Mouse (Mus musculus) lung, postnatal 0 days (tissue): ENCODE measurements around the gene Ssbp3.

Experiments
- CTCF ChIP-seq: IDR thresholded peaks from 2 replicates; pipeline ENCODE4 v1.5.1; 2016; ENCODE audit warnings: antibody characterized with exemption, mild to moderate bottlenecking
- EP300 ChIP-seq: IDR thresholded peaks from 2 replicates; pipeline ENCODE4 v1.6.1; 2016; ENCODE audit warnings: antibody characterized with exemption, mild to moderate bottlenecking, control low read depth

- TF ChIP-seq CTCF: no peak
- TF ChIP-seq EP300: no peak
These were observed 15.9 kb downstream of the Ssbp3 start for GRCm38 (mm10) chr4:106926401-106926800.
